Mouse (Mus musculus): ENCODE measurements at regions not wholly inside any gene's neighbourhood (a gene's known extent, or its start where the extent isn't known, plus 50 kb on each side); places are given as distances from the start of the nearest gene placed in this dataset.

GRCm38 (mm10) chr15:33906727-33907479 lies 450.8 kb downstream of the 9430069I07Rik start:
- DNase-seq, result no peak
- H3K9ac ChIP-seq, result no peak overlapping the region
- no peaks in the 10 kb centered on the region for H3K9me3 ChIP-seq (ENCODE audit: low read length)
- H3K4me2 ChIP-seq (ENCODE audit: low read depth), result no peak overlapping the region
- H3K36me3 ChIP-seq (ENCODE audit: insufficient read depth), result no peaks in the 10 kb centered on the region
- WGBS, result 70% methylated on average over 5 of the region's 5 CpGs
- no peak overlapping the region for H3K27ac ChIP-seq (ENCODE audit: low read depth, low read length)
- no peak for TF ChIP-seq CTCF (IDR thresholded peaks at IDR 0.05; ENCODE audit: low read depth)
- no peak overlapping the region for H3K4me3 ChIP-seq (ENCODE audit: low read depth, low read length)
- no peaks in the 10 kb centered on the region for H3K4me1 ChIP-seq (ENCODE audit: insufficient read depth)
- ATAC-seq, result no peak
- no peaks in the 10 kb centered on the region for H3K27me3 ChIP-seq (ENCODE audit: insufficient read depth, low read length)

GRCm38 (mm10) chr15:33896076-33896475 lies 461.6 kb downstream of the 9430069I07Rik start:
- no peak overlapping the region for H3K4me2 ChIP-seq (ENCODE audit: low read depth)
- no peak for ATAC-seq
- WGBS, result 79% methylated on average over 2 of the region's 2 CpGs
- no peak overlapping the region for H3K27ac ChIP-seq (ENCODE audit: low read depth, low read length)
- no peak for TF ChIP-seq CTCF (IDR thresholded peaks at IDR 0.05; ENCODE audit: low read depth)
- H3K27me3 ChIP-seq (ENCODE audit: insufficient read depth, low read length), result no peaks in the 10 kb centered on the region
- DNase-seq, result no peak
- no peaks in the 10 kb centered on the region for H3K9me3 ChIP-seq (ENCODE audit: low read length)
- no peak overlapping the region for H3K4me3 ChIP-seq (ENCODE audit: low read depth, low read length)
- H3K4me1 ChIP-seq (ENCODE audit: insufficient read depth), result no peaks in the 10 kb centered on the region
- no peak overlapping the region for H3K9ac ChIP-seq
- no peaks in the 10 kb centered on the region for H3K36me3 ChIP-seq (ENCODE audit: insufficient read depth)

- H3K4me3 ChIP-seq (ENCODE audit: low read depth, low read length), result no peak overlapping the region
- ATAC-seq (no peak), DNase-seq (no peak)
- TF ChIP-seq CTCF (IDR thresholded peaks at IDR 0.05; ENCODE audit: low read depth), result no peak
- no peak overlapping the region for H3K9ac ChIP-seq
- H3K27ac ChIP-seq (ENCODE audit: low read depth, low read length), result no peak overlapping the region
- WGBS, result 91% methylated on average over 4 of the region's 4 CpGs
- H3K4me1 ChIP-seq (ENCODE audit: insufficient read depth), result no peaks in the 10 kb centered on the region
- H3K36me3 ChIP-seq (ENCODE audit: insufficient read depth), result no peaks in the 10 kb centered on the region
- H3K9me3 ChIP-seq (ENCODE audit: low read length), result no peaks in the 10 kb centered on the region
- no peak overlapping the region for H3K4me2 ChIP-seq (ENCODE audit: low read depth)
- no peaks in the 10 kb centered on the region for H3K27me3 ChIP-seq (ENCODE audit: insufficient read depth, low read length)
Measured at GRCm38 (mm10) chr15:33890606-33891005, 467.1 kb downstream of the 9430069I07Rik start.

- no peak for TF ChIP-seq CTCF (IDR thresholded peaks at IDR 0.05; ENCODE audit: low read depth)
- H3K27ac ChIP-seq (ENCODE audit: low read depth, low read length), result no peak overlapping the region
- no peaks in the 10 kb centered on the region for H3K9me3 ChIP-seq (ENCODE audit: low read length)
- no peak overlapping the region for H3K4me2 ChIP-seq (ENCODE audit: low read depth)
- no peaks in the 10 kb centered on the region for H3K4me1 ChIP-seq (ENCODE audit: insufficient read depth)
- WGBS, result 95% methylated on average over 1 of the region's 1 CpGs
- DNase-seq, result no peak
- ATAC-seq, result no peak
- H3K4me3 ChIP-seq (ENCODE audit: low read depth, low read length), result no peak overlapping the region
- H3K27me3 ChIP-seq (ENCODE audit: insufficient read depth, low read length), result no peaks in the 10 kb centered on the region
- no peak overlapping the region for H3K9ac ChIP-seq
- no peaks in the 10 kb centered on the region for H3K36me3 ChIP-seq (ENCODE audit: insufficient read depth)
Measured at GRCm38 (mm10) chr15:33888865-33889368, 468.8 kb downstream of the 9430069I07Rik start.

- Histone ChIP-seq H3K4me1 (ENCODE audit: insufficient read depth) (no peaks in the 10 kb centered on the region), H3K27ac (ENCODE audit: low read depth, low read length) (no peak overlapping the region), H3K36me3 (ENCODE audit: insufficient read depth) (no peaks in the 10 kb centered on the region), H3K4me2 (ENCODE audit: low read depth) (no peak overlapping the region), H3K4me3 (ENCODE audit: low read depth, low read length) (no peak overlapping the region), H3K9me3 (ENCODE audit: low read length) (no peaks in the 10 kb centered on the region), H3K9ac (no peak overlapping the region), H3K27me3 (ENCODE audit: insufficient read depth, low read length) (no peaks in the 10 kb centered on the region)
- WGBS, result 79% methylated on average over 3 of the region's 3 CpGs
- DNase-seq (no peak), ATAC-seq (no peak)
- TF ChIP-seq CTCF (IDR thresholded peaks at IDR 0.05; ENCODE audit: low read depth), result no peak
Measured at GRCm38 (mm10) chr15:33862224-33862752, 495.4 kb downstream of the 9430069I07Rik start.

- H3K4me1 ChIP-seq (ENCODE audit: insufficient read depth), result no peaks in the 10 kb centered on the region
- ATAC-seq (no peak), DNase-seq (no peak)
- no peaks in the 10 kb centered on the region for H3K36me3 ChIP-seq (ENCODE audit: insufficient read depth)
- H3K4me3 ChIP-seq (ENCODE audit: low read depth, low read length), result no peak overlapping the region
- no peak for TF ChIP-seq CTCF (IDR thresholded peaks at IDR 0.05; ENCODE audit: low read depth)
- no peaks in the 10 kb centered on the region for H3K27me3 ChIP-seq (ENCODE audit: insufficient read depth, low read length)
- H3K4me2 ChIP-seq (ENCODE audit: low read depth), result no peak overlapping the region
- 97% methylated on average over 1 of the region's 1 CpGs for WGBS
- no peak overlapping the region for H3K9ac ChIP-seq
- no peak overlapping the region for H3K27ac ChIP-seq (ENCODE audit: low read depth, low read length)
- H3K9me3 ChIP-seq (ENCODE audit: low read length), result no peaks in the 10 kb centered on the region
Measured at GRCm38 (mm10) chr15:33825435-33826088, 532.1 kb downstream of the 9430069I07Rik start.

- no peak overlapping the region for H3K4me3 ChIP-seq (ENCODE audit: low read depth, low read length)
- no peak overlapping the region for H3K9ac ChIP-seq
- ATAC-seq (no peak), DNase-seq (no peak)
- no peak for TF ChIP-seq CTCF (IDR thresholded peaks at IDR 0.05; ENCODE audit: low read depth)
- no peak overlapping the region for H3K4me2 ChIP-seq (ENCODE audit: low read depth)
- H3K36me3 ChIP-seq (ENCODE audit: insufficient read depth), result no peaks in the 10 kb centered on the region
- 94% methylated on average over 3 of the region's 3 CpGs for WGBS
- H3K27ac ChIP-seq (ENCODE audit: low read depth, low read length), result no peak overlapping the region
- no peaks in the 10 kb centered on the region for H3K4me1 ChIP-seq (ENCODE audit: insufficient read depth)
- H3K9me3 ChIP-seq (ENCODE audit: low read length), result no peaks in the 10 kb centered on the region
- no peaks in the 10 kb centered on the region for H3K27me3 ChIP-seq (ENCODE audit: insufficient read depth, low read length)
Measured at GRCm38 (mm10) chr15:33824826-33825225, 532.8 kb downstream of the 9430069I07Rik start.

Data from forebrain, postnatal 0 days (tissue).